Mouse (Mus musculus) cerebellum, adult 11 months (tissue): ENCODE data around the gene Ccl27a.

ENCODE experiments used
- DNase-seq: peaks from one replicate; pipeline ENCODE4 v3.0.0; 2022

Gene Ccl27a

GRCm38 (mm10) chr4:41755338-41756305 is 18.4 kb downstream of the Ccl27a start, which contains the start of gene Sigmar1:
Gene Sigmar1 (minus strand): TSS chr4:41756157.
- peak; percentile 87 for DNase-seq

DNA sequence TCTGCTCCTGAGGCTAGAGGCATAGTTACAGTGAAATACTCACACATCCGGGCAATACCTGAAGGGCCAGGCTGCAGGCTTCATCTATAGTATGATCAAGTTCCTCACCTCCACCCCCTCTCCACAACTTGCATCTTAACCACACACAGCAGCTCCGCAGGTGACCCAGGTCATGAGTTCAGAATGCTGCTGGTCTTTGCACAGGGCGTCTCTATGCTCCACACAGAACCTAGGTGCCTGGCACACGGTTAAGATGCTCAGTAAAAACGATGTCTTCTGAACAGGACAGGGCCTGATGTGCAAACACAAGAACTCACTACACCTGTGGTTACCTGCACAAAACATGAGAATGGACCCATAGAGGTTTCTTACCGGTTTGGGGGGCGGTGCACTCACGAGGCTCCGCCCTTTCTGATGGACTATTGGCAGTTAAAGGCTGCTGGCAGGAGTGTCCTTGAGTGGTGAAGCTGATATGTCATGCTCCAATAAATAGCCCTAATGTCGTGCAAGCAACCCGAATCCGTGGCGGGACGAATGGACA is 19.2 kb downstream of the Ccl27a start, which contains the start of gene Galt:
Gene Galt (plus strand): TSS at position 432 of the 541 bp plus-strand sequence.
- no peak for DNase-seq

DNA sequence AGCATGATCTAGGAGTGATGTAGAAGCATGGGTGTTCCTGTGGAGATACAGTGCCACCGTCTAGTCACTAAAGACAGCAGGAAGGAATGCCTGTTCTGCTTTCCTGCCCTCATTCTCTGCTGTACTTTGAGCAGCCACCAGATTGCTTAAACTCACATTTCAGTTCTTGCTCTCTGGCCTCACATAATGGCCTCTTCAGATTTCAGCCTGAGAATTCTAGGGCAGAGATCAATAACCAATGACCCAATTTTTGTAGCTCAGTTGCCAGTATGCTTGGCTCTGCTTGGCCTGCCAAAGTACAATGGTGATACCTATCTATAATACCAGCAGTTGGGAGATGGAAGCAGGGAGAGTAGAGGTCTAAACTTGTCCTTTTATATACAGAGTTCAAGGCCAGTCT is 29.0 kb downstream of the Ccl27a start:
- no peak for DNase-seq

DNA sequence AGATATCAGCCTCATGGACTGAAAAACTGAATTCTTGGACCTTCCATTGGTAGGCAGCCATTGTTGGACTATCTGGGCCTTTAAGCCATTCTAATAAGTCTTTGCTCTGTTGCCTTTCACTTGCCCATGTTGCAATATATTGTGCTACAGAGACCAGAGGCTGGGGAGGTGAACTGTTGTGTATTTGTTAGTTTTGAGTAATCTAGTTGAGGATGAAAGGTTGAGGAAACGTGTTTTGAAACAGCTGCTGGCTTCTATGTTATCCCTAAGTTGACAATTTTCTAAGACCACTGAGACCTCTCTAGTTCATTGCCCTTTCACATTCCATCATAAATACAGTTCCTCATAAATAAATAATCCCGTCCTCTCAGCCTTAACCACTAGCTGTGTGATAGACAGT is 29.9 kb downstream of the Ccl27a start:
- no peak for DNase-seq

DNA sequence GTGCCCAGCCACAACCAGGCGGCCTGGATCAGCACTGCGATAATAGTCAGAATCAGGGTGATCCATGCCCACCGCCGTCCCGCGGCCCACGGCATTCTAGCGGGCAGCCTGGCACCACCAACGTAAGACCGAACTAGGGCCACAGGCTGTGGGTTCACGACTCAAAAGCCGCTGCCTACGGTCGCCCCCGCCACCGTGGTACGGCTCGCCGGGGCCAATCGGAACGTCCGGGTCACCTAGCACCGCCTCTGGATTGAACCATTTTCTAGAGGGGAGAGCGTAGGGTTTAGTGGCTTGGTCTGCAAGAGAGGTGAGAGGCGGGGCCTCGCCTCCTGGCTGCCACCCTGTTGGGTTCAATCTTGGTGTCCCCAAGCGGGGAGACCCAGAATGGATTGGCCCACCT is 32.9 kb downstream of the Ccl27a start:
- peak; percentile 93 for DNase-seq

- DNase-seq, result peak; percentile 57
Observed at GRCm38 (mm10) chr4:41740380-41741157, 33.5 kb downstream of the Ccl27a start.

DNA sequence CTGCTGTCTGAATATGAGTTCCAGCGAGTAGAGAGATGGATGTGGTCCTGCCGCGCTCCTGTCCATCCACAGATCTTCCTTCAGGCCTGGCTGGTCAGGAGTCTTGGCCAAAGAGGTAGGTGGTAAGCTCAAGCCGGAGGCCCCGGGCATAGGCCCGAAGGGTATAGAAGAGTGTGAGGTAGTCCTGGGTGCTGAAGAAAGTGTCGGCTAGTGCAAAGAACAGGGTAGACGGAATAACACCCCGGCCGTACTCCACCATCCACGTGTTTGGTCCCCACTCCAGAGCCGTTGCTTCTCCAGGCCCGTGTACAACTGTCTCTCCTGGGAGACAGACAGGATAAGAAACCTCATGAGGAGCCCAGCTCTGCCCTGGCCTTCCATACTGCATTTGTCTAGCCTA is 34.8 kb downstream of the Ccl27a start:
- no peak for DNase-seq

- DNase-seq, result no peak
Observed at GRCm38 (mm10) chr4:41738256-41738603, 35.8 kb downstream of the Ccl27a start.

GRCm38 (mm10) chr4:41737602-41738255 is 36.3 kb downstream of the Ccl27a start:
- DNase-seq, result peak; percentile 57

DNA sequence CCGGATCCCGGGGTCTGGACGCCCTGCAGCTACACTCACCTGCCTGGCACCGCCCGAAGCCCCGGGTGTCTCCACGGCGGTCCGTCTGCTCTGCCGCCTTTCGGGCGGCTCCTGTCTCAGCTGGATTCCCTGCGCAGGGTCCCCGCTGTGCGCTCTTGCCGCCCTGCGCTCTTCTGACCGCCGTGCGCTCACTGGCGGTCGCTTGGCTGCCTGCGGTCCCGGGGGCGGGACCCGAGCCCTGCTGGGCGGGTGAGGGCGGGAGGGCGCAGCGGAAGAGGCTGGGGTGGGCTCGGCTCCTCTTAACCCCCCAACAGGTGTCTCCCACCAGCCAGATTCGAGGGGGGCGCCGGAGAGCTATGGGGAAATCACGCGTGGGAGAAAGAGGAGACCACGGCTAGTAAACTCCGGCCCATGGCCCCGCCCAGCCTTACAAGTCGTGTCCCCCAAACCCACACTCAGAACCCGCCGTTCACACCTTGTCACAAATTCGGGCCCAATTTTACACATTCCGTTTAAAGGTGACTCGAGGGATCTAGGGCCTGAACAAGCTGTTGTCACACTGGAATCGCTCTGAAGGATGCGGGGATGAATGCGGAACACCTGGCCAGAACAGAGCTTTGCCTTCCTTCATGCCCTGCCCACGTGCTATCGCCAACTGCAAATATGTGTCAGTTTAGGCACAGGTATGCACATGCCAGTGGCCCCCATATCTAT is 42.8 kb downstream of the Ccl27a start, which contains the start of gene Arid3c:
Gene Arid3c (minus strand): TSS at position 91 of the 714 bp plus-strand sequence.
- DNase-seq, result no peak

DNA sequence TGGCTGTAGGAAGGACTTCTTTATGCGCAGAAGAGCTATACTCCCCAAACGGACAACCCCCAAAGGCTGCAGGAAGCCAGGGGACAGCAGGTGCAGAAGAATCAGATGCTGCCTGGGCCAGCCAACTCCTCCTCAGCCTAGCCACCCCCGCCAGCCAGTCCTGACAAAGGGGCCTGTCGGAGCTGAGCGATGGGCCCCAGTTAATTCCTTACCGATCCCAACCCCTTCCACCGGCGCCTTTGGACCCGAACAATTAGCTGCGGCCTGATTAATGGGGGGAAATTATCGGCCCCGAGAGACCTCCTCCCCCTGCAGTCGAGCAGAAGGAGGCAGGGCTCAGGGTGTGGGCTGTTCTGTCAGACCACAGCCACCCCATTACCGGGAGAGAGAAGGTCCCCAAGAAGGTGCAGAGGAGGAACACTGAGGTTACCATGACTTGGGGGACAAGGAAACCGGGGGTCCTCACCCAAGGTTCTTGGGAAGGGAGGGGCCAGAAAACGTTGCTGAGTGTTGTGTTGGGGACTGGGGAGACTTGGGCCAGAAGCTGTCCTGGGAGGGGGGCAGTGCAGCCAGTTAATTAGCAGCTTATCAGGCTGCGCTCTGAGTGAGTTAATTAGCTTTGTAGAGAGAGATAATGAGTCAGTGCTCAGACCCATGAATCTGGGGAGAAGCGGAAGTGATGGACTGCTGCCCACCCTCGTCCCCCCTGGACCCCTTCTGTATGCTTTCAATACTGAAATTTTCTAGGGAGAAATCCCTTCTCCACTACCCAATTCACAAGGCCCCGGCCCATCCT is 47.0 kb downstream of the Ccl27a start:
- no peak for DNase-seq

DNA sequence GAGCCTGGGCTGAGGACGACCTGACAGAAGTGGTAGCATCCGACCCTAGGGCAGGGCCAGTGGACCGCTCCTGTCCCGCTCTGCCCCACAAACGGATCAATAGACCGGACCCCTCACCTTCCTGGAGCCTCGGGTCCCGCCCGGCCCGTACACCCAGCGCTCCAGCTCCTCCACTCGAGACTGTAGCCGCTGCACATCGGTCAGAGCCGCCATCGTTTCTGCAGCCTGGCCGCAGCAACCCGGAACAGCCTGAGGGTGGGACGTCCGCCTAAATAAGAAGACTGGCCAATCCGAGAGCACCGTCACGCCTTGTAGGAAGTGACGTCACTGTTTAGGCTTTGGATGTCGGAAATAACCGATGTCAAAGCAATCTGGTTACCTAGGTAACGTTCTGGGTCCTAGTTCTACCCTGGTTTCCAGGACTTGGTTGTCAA is 51.1 kb downstream of the Ccl27a start, which contains the start of gene Dctn3:
Gene Dctn3 (minus strand): TSS at position 253 of the 434 bp plus-strand sequence.
- DNase-seq, result peak; percentile 87
